Mouse (Mus musculus): ENCODE results near the gene Stat4.

Gene Stat4

GRCm38 (mm10) chr1:52111217-52111616, 124.3 kb downstream of the Stat4 start:
- no peak for DNase-seq (ENCODE audit: low spot score)

- DNase-seq (ENCODE audit: low spot score), result no peak
These were observed 125.4 kb downstream of the Stat4 start for GRCm38 (mm10) chr1:52112301-52112700.

DNA sequence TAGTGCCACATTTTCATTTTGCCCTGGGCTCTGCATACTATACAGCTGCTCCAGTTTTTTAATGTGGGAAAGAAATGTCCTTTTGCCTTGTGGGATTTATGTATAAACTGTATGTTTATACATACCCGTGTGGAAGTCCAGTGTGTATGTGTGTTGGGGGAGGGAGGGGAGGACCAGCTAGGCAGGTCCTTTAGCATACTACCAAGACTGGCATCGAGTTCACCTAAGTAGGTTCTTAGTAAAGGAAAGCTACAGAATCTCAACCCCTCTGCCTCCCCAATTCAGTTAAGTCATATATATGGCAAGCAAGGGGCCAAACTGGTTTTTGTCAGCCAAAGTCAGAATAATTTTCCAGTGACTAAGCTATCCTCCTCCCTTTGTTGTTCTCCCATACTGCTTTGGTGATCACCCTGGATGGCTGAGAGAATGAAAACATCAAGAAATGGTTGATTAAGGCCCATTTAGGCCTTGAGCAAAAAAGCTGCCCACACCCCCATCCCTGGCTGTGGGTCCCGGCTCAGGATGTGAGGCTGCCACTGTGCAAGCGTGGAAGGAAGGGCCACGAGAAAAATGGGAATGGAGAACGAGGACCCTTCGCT, 126.2 kb downstream of the Stat4 start:
- no peak for DNase-seq (ENCODE audit: low spot score)

GRCm38 (mm10) chr1:52113666-52114069, 126.7 kb downstream of the Stat4 start:
- peak; percentile 99 for DNase-seq (ENCODE audit: low spot score)

- DNase-seq (ENCODE audit: low spot score), result no peak
These were observed 129.5 kb downstream of the Stat4 start for GRCm38 (mm10) chr1:52116441-52116840.

- no peak for DNase-seq (ENCODE audit: low spot score)
These were observed 130.8 kb downstream of the Stat4 start for GRCm38 (mm10) chr1:52117777-52118176.

- peak; percentile 74 for DNase-seq (ENCODE audit: low spot score)
These were observed 132.1 kb downstream of the Stat4 start, which contains the start of gene Stat1 for GRCm38 (mm10) chr1:52118860-52119591. Gene Stat1, plus strand, starts transcription at chr1:52119440.

GRCm38 (mm10) chr1:52119691-52120090, 132.7 kb downstream of the Stat4 start:
- DNase-seq (ENCODE audit: low spot score), result peak; percentile 16

DNA sequence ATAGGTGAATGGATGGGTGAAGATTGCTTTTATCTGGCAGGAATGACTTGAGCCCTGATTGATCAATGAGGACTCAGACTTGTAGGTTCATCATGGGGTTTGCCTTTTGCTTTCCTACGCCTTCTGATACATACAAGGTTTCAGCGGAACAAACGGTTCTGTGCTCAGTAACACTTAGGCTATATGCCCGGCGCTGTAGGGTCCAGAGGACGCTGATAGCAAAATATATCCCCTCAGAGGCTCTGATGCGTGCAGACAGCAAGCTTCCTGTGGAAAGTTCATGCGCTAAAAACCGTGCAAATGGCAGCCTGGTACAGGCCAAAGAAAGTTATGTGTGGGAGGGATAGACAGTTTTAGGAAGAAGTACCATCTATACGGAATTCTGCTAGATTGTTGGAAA, 133.2 kb downstream of the Stat4 start:
- no peak for DNase-seq (ENCODE audit: low spot score)

DNA sequence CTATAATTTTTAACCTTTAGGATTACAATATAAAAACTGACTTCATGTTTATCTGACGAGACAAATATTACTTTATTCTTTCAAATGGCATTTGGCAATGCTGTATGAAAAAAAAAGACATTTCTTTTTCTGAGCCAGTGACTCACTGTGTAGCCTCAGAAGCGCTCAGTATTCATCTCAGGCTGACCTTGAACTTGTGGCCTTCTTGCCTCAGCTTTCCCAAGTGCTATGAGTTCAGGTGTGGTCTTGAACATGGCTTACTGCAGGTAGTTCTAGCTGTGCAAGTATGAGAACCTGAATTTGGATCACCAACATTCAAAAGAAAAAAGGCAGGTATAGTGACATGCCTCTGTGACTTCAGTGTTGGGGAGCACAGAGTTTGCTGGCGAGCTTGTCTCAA, 134.1 kb downstream of the Stat4 start:
- DNase-seq (ENCODE audit: low spot score), result no peak

DNA sequence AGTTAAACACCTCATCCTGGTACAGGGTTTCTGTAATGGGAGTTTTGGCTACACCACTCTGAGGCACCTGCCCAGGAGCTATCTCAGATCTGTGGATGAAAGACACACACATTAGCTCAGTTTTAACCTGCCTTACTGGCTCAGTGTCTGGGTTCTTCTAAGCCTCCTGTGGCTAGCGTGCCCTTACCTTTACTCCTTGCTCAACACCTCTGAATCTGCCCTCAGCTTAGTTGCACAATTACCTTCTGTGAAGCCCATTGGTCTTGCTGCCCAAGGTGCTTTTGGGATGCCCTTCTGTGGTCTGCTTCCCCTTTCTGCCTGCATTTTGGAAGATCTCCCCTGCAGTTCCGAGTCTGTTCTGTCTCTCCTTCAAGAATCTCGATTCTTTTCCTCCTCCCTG, 137.9 kb downstream of the Stat4 start:
- DNase-seq (ENCODE audit: low spot score), result no peak

- DNase-seq (ENCODE audit: low spot score), result no peak
These were observed 140.4 kb downstream of the Stat4 start for GRCm38 (mm10) chr1:52127350-52127749.

- DNase-seq (ENCODE audit: low spot score), result no peak
These were observed 142.8 kb downstream of the Stat4 start for GRCm38 (mm10) chr1:52129794-52130193.

DNA sequence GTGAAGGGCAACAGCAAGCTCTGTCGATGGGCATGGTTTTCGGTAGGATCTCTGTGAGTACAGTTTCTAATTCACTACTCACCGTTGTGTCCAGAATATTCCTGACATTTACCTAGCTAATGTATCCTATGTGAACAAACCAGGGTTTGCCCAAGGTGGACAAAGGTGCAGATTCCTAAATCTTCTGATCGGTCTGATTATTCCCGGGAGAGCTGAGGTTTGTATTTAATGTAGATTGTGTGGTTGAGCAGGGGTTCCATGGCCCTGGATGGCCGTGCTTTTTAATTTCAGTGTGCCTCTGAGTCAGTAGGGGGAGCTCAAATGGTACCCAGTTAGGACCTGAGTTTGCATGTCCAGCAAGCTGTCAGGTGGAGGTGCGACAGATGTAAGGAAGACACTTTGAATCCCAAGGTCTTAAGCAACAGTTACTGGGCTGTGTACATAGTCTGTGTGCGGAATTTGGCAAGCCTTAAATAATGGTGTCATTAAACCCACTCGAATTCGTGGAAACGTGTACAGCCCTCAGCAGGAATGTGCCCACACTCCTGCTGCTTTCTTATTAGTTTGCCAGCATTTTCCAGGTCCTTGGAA, 144.9 kb downstream of the Stat4 start:
- no peak for DNase-seq (ENCODE audit: low spot score)

GRCm38 (mm10) chr1:52133254-52133653, 146.3 kb downstream of the Stat4 start:
- DNase-seq (ENCODE audit: low spot score), result no peak

DNA sequence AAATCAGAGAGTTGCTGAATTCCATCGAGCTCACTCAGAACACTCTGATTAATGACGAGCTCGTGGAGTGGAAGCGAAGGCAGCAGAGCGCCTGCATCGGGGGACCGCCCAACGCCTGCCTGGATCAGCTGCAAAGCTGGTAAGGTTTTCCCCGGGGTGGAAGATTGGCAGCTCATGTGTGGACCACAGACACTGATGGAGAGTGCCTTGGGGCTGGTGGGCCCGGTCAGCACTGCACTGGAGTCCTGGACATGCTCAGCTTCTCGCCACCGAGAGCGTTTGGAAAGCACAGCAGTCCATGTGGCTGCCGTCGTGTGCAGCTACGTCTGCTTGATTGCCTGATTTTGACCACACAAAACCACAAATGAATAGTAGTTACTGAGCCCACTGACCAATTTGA, 150.3 kb downstream of the Stat4 start:
- no peak for DNase-seq (ENCODE audit: low spot score)

GRCm38 (mm10) chr1:52140534-52140933, 153.6 kb downstream of the Stat4 start:
- no peak for DNase-seq (ENCODE audit: low spot score)

GRCm38 (mm10) chr1:52141482-52141881, 154.5 kb downstream of the Stat4 start:
- DNase-seq (ENCODE audit: low spot score), result no peak

DNA sequence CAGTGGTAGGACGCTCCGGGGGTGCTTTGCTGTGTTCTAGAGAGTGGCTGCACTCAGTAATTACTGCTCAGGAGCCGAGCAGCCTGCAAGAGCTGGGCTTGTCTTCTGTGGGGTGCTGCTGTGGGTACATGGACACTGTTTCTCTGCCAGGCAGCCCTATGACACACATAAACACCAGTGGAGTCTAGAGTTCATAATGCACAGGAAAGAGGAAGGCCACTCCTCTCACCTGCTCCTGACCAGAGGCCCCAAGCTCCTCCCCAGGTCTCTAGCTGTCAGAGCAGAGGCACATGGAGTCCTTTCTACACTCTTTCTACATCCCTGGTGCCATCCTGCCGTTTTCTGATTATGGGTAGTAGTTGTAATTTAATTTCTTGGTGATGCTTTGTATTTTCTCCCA, 155.2 kb downstream of the Stat4 start:
- DNase-seq (ENCODE audit: low spot score), result no peak

DNA sequence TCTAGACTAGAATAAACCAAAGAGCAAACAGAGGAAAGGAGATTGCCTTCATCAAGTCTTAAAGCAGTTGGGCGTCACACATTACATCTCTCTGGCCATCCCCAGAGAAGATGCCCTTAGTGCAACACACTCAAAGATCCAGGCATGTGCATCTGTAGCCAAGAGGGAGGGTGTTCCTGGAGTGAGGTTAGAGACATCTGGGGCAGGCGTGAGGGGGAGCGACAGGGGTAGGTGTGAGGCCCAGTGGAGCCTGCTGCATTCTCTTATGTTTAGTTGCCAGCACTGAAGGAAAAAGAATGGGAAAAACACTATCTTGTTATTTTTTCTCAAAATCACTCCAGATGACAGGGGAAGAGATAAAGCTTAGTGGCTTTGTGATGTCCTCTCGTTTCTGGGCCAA, 156.2 kb downstream of the Stat4 start:
- no peak for DNase-seq (ENCODE audit: low spot score)

GRCm38 (mm10) chr1:52143596-52144156, 156.7 kb downstream of the Stat4 start:
- no peak for DNase-seq (ENCODE audit: low spot score)

- no peak for DNase-seq (ENCODE audit: low spot score)
These were observed 158.0 kb downstream of the Stat4 start for GRCm38 (mm10) chr1:52144907-52145306.
